Mouse (Mus musculus) liver, embryonic 14.5 days (tissue): ENCODE results near the gene Bbs12.
A peak's percentile ranks its signal among the peaks of the same experiment; 100 is the strongest.

Source experiments
- CTCF ChIP-seq: IDR thresholded peaks from 2 replicates; pipeline ENCODE4 v1.5.1; 2016; ENCODE audit warnings: antibody characterized with exemption, low read depth, control low read depth
- EP300 ChIP-seq: IDR thresholded peaks from 2 replicates; pipeline ENCODE4 v1.6.1; 2016; ENCODE audit warnings: antibody characterized with exemption, low read depth

GRCm38 (mm10) chr3:37334053-37334452 is 21.7 kb downstream of the Bbs12 start:
- peak; percentile 69 for TF ChIP-seq EP300
- no peak for TF ChIP-seq CTCF
